Mouse (Mus musculus): ENCODE data around the gene Hoxa9.

Gene Hoxa9

GRCm38 (mm10) chr6:52218643-52219215 lies 12.2 kb downstream of the Hoxa9 start:
- DNase-seq (ENCODE audit: low spot score in 2 of 2): peak; percentile 0 to 33

GRCm38 (mm10) chr6:52217895-52218642 lies 12.8 kb downstream of the Hoxa9 start:
- DNase-seq (ENCODE audit: low spot score in 2 of 2): peak in 1 of 2 experiments; percentile 1

GRCm38 (mm10) chr6:52217459-52217768 lies 13.5 kb downstream of the Hoxa9 start:
- peak in 1 of 2 experiments; percentile 90 for DNase-seq (ENCODE audit: low spot score in 2 of 2)

GRCm38 (mm10) chr6:52216691-52217458 lies 14.0 kb downstream of the Hoxa9 start:
- peak; percentile 30 to 79 for DNase-seq (ENCODE audit: low spot score in 2 of 2)

GRCm38 (mm10) chr6:52215771-52216535 lies 14.9 kb downstream of the Hoxa9 start:
- DNase-seq (ENCODE audit: low spot score in 2 of 2): peak; percentile 2 to 42

GRCm38 (mm10) chr6:52215070-52215469 lies 15.8 kb downstream of the Hoxa9 start:
- DNase-seq (ENCODE audit: low spot score in 2 of 2): no peak

- DNase-seq (ENCODE audit: low spot score in 2 of 2): no peak
Measured at GRCm38 (mm10) chr6:52214271-52214670, 16.6 kb downstream of the Hoxa9 start.

GRCm38 (mm10) chr6:52213119-52213986 lies 17.5 kb downstream of the Hoxa9 start, which contains the start of the genes Hoxa3 and Gm28308:
TSS of gene Hoxa3 (minus strand) at chr6:52213336.
TSS of gene Gm28308 (minus strand) at chr6:52213339.
- DNase-seq (ENCODE audit: low spot score in 2 of 2): peak; percentile 73 to 76

GRCm38 (mm10) chr6:52212556-52213118 lies 18.3 kb downstream of the Hoxa9 start:
- DNase-seq (ENCODE audit: low spot score in 2 of 2): peak in 1 of 2 experiments; percentile 36

GRCm38 (mm10) chr6:52211961-52212360 lies 18.9 kb downstream of the Hoxa9 start:
- peak in 1 of 2 experiments; percentile 8 for DNase-seq (ENCODE audit: low spot score in 2 of 2)

GRCm38 (mm10) chr6:52211170-52211935 lies 19.5 kb downstream of the Hoxa9 start:
- peak in 1 of 2 experiments; percentile 75 for DNase-seq (ENCODE audit: low spot score in 2 of 2)

- no peak for DNase-seq (ENCODE audit: low spot score in 2 of 2)
Measured at GRCm38 (mm10) chr6:52209685-52210046, 21.2 kb downstream of the Hoxa9 start.

GRCm38 (mm10) chr6:52208868-52209684 lies 21.8 kb downstream of the Hoxa9 start:
- peak in 1 of 2 experiments; percentile 5 for DNase-seq (ENCODE audit: low spot score in 2 of 2)

GRCm38 (mm10) chr6:52208072-52208867 lies 22.6 kb downstream of the Hoxa9 start, which contains the start of gene Hoxa6:
TSS of gene Hoxa6 (minus strand) at chr6:52208722.
- peak in 1 of 2 experiments; percentile 30 for DNase-seq (ENCODE audit: low spot score in 2 of 2)

GRCm38 (mm10) chr6:52207684-52207976 lies 23.3 kb downstream of the Hoxa9 start:
- DNase-seq (ENCODE audit: low spot score in 2 of 2): no peak

GRCm38 (mm10) chr6:52206882-52207683 lies 23.8 kb downstream of the Hoxa9 start:
- DNase-seq (ENCODE audit: low spot score in 2 of 2): no peak
